ENCODE assay signal across 8 mouse cellular contexts in the genomic region with DNA sequence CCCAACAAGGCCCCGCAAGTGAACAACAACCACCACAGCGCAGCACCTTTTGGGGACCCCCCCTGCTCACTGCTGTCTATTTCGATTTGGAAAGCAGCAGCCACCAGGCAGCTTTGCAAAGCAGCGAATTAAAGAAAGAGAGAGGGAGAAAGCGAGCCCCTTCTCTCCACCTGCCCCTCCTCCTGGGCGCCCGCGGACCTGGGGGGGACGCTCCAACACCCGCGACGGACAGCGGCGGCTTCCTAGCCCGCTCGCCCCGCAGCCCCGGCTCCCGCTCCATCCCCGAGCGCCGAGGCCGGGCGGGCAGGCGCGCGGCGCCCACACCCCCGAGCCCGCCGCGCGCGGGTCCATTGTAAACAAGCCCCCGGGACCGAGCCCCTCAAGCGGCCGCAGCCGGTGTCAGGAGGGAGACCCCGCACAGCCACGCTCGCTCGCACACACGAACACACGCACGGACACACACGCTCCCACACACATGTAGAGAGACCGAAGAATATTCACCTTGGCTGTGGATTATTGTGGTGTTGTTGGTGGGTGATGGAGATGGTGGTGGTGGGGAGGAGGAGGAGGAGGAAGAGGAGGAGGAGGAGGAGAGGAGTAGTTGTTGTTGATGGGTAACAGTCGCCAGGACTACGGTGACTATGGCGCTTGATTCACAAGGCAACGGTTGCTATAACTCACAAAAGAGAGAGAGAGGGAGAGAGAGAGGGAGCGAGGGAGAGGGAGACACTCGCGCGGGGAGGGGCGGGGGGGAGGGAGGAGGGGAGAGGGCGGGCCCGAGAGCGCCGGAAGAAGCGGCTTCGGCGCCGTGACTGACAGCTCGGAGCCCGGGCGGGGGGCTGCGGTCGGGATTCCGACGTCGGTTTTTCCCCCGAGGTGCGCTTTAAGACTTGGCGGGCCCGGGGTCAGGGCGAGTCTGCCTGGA. TPM values are rescaled to one million over a fixed set of nuclear protein-coding genes. Genes with fewer than 3 reads are reported as not detected.
DNase-seq lines count a peak whose midpoint lies in the region; ATAC-seq and TF ChIP-seq lines count a peak whose summit lies in the region.

A gene (minus strand): TSS at position 696 of the 925 bp plus-strand sequence.

- intact Hi-C loops in gastrocnemius, adult 2 months (cut with DNase I) = loop anchor here (5.0 to 10.0 kb wide), 2 partner anchors 576 to 982 kb away; a partner anchor contains a TSS
- intact Hi-C loops in left cerebral cortex, postnatal 36 days (cut with DNase I) = loop anchor here (2.0 to 10.0 kb wide), 4 partner anchors 77 to 714 kb away; no protein-coding TSS in a partner anchor

- no peaks in the 10 kb centered on the region for H3K4me1 ChIP-seq in intestine, embryonic 14.5 days (replicated peaks; ENCODE audit: control insufficient read depth, insufficient read depth, low read length)
- H3K4me1 ChIP-seq in midbrain, embryonic 10.5 days = peaks cover 47% of the 10 kb centered on the region

- no peaks in the 10 kb centered on the region for H3K27me3 ChIP-seq in intestine, embryonic 14.5 days (replicated peaks; ENCODE audit: control insufficient read depth, insufficient read depth, low read length)
- no peaks in the 10 kb centered on the region for H3K27me3 ChIP-seq in midbrain, embryonic 10.5 days (ENCODE audit: low read depth, poor library complexity, severe bottlenecking)

- H3K9me3 ChIP-seq in intestine, embryonic 14.5 days (ENCODE audit: control insufficient read depth, low read length) = no peaks in the 10 kb centered on the region
- H3K9me3 ChIP-seq in midbrain, embryonic 10.5 days (replicated peaks) = no peaks in the 10 kb centered on the region

- WGBS in intestine, embryonic 14.5 days = under 1% methylated on average over 77 of the region's 78 CpGs
- WGBS in midbrain, embryonic 10.5 days = under 1% methylated on average over 77 of the region's 78 CpGs

- DNase-seq in embryo, embryonic 10 days (ENCODE audit: low spot score) = peak; percentile 86
- no peak for DNase-seq in embryo, embryonic 9.5 days (ENCODE audit: extremely low spot score)
- DNase-seq in cerebellum, postnatal 4 days (ENCODE audit: low spot score in 2 of 2) = peak; percentile 22 to 48
- DNase-seq in gastrocnemius, adult 2 months = peak; percentile 86
- peak; percentile 81 for DNase-seq in intestine, embryonic 14.5 days (ENCODE audit: low spot score)
- peak; percentile 46 for DNase-seq in left cerebral cortex, postnatal 36 days (ENCODE audit: low spot score in 2 of 2)
- peak; percentile 89 for DNase-seq in midbrain, embryonic 10.5 days (ENCODE audit: low spot score)
- peak; percentile 74 for DNase-seq in skeletal muscle tissue, adult 2 months (ENCODE audit: low read depth, low spot score)

- peak within 1 kb of the TSS; percentile 93 for H3K9ac ChIP-seq in intestine, embryonic 14.5 days (ENCODE audit: low read length)

- TF ChIP-seq CTCF in gastrocnemius, adult 2 months (IDR thresholded peaks at IDR 0.05) = no peak

- H3K27ac ChIP-seq in gastrocnemius, adult 2 months = peak within 1 kb of the TSS; percentile 100
- H3K27ac ChIP-seq in intestine, embryonic 14.5 days (ENCODE audit: low read depth) = peak within 1 kb of the TSS; percentile 100
- H3K27ac ChIP-seq in midbrain, embryonic 10.5 days (replicated peaks) = peak within 1 kb of the TSS; percentile 99

- peak within 1 kb of the TSS; percentile 100 for H3K4me3 ChIP-seq in gastrocnemius, adult 2 months
- peak within 1 kb of the TSS; percentile 83 for H3K4me3 ChIP-seq in intestine, embryonic 14.5 days (ENCODE audit: low read depth, low read length)
- peak within 1 kb of the TSS; percentile 97 for H3K4me3 ChIP-seq in midbrain, embryonic 10.5 days

- peak; percentile 89 for ATAC-seq in intestine, embryonic 14.5 days (replicated peaks; ENCODE audit: low FRiP score, low TSS enrichment, low read depth)

- H3K4me2 ChIP-seq in intestine, embryonic 14.5 days (ENCODE audit: low read length) = peak within 1 kb of the TSS; percentile 76

- no peaks in the 10 kb centered on the region for H3K36me3 ChIP-seq in intestine, embryonic 14.5 days (ENCODE audit: control insufficient read depth, insufficient read depth, low read length)
- no peaks in the 10 kb centered on the region for H3K36me3 ChIP-seq in midbrain, embryonic 10.5 days

RNA-seq across cellular contexts. Expression of the gene that starts here (rescaled TPM):
- total RNA-seq in gastrocnemius, adult 2 months (2021) = 1 to 10 TPM; 2.1 to 3.5 TPM
- 12.0 and 13.6 TPM in 2 replicates for polyA plus RNA-seq in intestine, embryonic 14.5 days (2014; fragmentation: Nextera tagmentation; extraction: Ambion mirVana)
- 10 to 100 TPM; 56.0 to 83.6 TPM for total RNA-seq in left cerebral cortex, postnatal 36 days (2021)
- 25.3 and 28.9 TPM in 2 replicates for polyA plus RNA-seq in midbrain, embryonic 10.5 days (2016; fragmentation: Nextera tagmentation; extraction: Ambion mirVana)

Comparison
In these comparisons a context has a peak if more than half of its experiments do, and no peak if none do; other contexts are left out.
1. RNA of the gene that starts here (total RNA-seq): 56.0 to 83.6 TPM in left cerebral cortex, postnatal 36 days; 2.1 to 3.5 TPM in gastrocnemius, adult 2 months; every median in the first group is over 10 times any median in the second.
2. Peak in every context shown above with its lines, with median percentiles within 50 percentile points of each other: H3K27ac ChIP-seq and H3K4me3 ChIP-seq.